Mouse (Mus musculus) testis, adult 2 months (tissue): ENCODE data around the gene Sash3.

Experiments used
- CTCF ChIP-seq: fragments of 200-500 bp; IDR thresholded peaks from 2 replicates; pipeline ENCODE4 v1.5.1; 2012; ENCODE audit warnings: low read depth, mild to moderate bottlenecking, inconsistent platforms, low read length, moderate library complexity; ENCODE audit not compliant: control insufficient read depth, insufficient read depth, insufficient replicate concordance
- POLR2A ChIP-seq: fragments of 200-500 bp; IDR thresholded peaks from 2 replicates; pipeline ENCODE4 v1.6.1; 2012; ENCODE audit warnings: low read depth, mild to moderate bottlenecking, inconsistent platforms, low read length, moderate library complexity; ENCODE audit not compliant: control insufficient read depth

GRCm38 (mm10) chrX:48181844-48182243 is 35.6 kb downstream of the Sash3 start:
- TF ChIP-seq CTCF (no peak), POLR2A (no peak)
